Mouse (Mus musculus): ENCODE data around the gene Dmxl2. TPM values are rescaled to one million over a fixed set of nuclear protein-coding genes. Genes with fewer than 3 reads are reported as not detected.

The Dmxl2 gene
- polyA plus RNA-seq (2012; rRNA removed; ENCODE audit: low replicate concordance), result 0.13 and 0.60 TPM in 2 replicates

DNA sequence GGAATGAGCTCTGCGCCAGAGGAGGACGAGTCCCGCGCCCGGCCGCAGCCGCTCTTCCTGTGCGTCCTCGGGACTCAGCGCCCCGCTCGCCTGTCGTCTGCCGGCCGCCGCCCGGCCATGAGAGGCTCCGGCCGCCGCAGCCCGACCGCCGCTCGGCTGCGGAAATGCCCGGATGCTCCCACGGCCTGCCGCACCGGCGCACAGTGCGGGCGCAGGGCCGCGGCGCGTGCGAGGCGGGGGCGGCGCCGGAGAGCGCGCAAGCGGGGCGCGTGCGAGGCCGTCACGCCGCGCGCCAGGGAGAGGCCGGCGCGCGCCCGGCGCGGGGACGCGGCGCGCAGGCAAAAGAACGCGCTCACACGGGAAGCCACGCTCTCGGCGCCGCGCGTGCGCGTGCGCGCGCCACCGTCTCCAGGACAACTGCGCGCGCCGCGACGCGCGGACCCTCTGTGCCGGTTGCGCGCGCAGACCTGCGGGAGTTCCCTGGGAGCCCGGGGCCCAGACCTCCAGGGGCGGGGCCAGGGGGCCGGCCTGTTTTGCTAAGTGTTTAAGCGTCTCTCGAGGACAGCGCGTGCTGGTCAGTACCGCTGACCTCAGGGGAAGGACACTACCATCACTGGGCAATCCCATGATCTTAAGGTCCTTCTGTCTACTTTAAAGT, at the start of gene Dmxl2:
TSS of gene Dmxl2 (minus strand) at position 174 of the 658 bp plus-strand sequence.

DNA sequence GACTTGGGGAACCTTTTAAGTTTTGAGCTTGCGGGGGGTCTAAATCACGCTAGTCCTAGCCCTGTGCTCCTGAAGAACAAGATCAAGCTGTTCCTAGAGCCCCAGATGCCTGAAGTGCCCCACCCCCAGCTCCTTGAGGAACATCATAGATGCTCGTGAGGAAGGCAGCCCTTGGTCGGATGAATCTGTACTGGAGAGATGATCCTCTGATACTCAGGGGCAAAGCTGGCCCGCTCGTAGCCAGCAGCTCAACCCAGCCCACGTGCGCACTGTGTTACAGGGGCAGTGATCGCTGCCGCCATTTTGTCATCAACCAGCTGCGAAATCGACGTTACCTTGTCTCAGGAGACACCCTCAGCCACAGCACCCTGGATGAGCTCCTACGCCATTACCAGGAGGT, 37.3 kb upstream of the Dmxl2 start, which contains the start of gene Sh2d7:
TSS of gene Sh2d7 (plus strand) at position 301 of the 400 bp plus-strand sequence.

Other genes with a start within 250 kb of the Dmxl2 start
- not detected in 2 replicates for gene Cyp19a1, start 233.5 kb downstream of the Dmxl2 start, polyA plus RNA-seq (2012; rRNA removed; ENCODE audit: low replicate concordance)
- not detected in 2 replicates for gene Gldn, start 215.1 kb downstream of the Dmxl2 start, polyA plus RNA-seq (2012; rRNA removed; ENCODE audit: low replicate concordance)
- 1.8 and 3.2 TPM in 2 replicates for gene Sh2d7, start 37.4 kb upstream of the Dmxl2 start, polyA plus RNA-seq (2012; rRNA removed; ENCODE audit: low replicate concordance)
- gene Cib2, start 58.6 kb upstream of the Dmxl2 start, polyA plus RNA-seq (2012; rRNA removed; ENCODE audit: low replicate concordance), result 1.7 and 2.6 TPM in 2 replicates
- 31.8 and 34.3 TPM in 2 replicates for gene Idh3a, start 84.7 kb upstream of the Dmxl2 start, polyA plus RNA-seq (2012; rRNA removed; ENCODE audit: low replicate concordance)
- 1.1 and 3.6 TPM in 2 replicates for gene Acsbg1, start 160.2 kb upstream of the Dmxl2 start, polyA plus RNA-seq (2012; rRNA removed; ENCODE audit: low replicate concordance)
- 1.4 and 2.0 TPM in 2 replicates for gene Dnaja4, start 197.2 kb upstream of the Dmxl2 start, polyA plus RNA-seq (2012; rRNA removed; ENCODE audit: low replicate concordance)
- gene Wdr61, start 232.9 kb upstream of the Dmxl2 start, polyA plus RNA-seq (2012; rRNA removed; ENCODE audit: low replicate concordance), result 6.9 and 8.9 TPM in 2 replicates